Mouse (Mus musculus) heart, postnatal 4 days (tissue): ENCODE results near the gene Gm525. TPM values are rescaled to one million over a fixed set of nuclear protein-coding genes. Genes with fewer than 3 reads are reported as not detected.
"Not testable (repeated sequence)": the region's sequence is repeated elsewhere in the genome, so short reads cannot be mapped to it uniquely, and the experiment has no call there.

Experiments
- DNase-seq: peaks from one replicate; pipeline ENCODE4 v3.0.0; 2021
- total RNA-seq, 2 experiments: library from RNA; stranded (reverse); gene quantifications; 2 replicates each; pipeline ENCODE4 v1.2.3; 2021

Gene Gm525
- total RNA-seq = not detected

DNA sequence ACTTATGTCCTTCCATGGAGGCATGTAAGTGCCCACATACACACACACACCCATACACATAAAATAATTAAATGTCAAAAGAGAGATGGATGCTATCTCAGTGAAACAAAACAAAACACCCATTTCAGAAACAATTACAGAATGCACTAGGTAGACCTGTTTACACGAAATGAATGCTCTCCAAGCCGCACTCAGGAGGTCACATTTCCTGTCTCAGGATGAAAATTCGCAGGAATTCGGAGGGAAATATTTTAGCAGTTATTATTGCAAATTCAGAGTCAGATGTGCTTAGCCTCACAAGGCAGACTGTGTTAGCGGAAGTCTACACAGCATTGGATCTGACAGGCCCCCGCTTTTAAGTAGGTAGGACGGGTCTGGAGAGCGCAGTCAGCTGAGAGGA lies at the start of gene Gm525:
Gm525 (plus strand) TSS at position 301 of the 400 bp plus-strand sequence.
- DNase-seq = no peak

DNA sequence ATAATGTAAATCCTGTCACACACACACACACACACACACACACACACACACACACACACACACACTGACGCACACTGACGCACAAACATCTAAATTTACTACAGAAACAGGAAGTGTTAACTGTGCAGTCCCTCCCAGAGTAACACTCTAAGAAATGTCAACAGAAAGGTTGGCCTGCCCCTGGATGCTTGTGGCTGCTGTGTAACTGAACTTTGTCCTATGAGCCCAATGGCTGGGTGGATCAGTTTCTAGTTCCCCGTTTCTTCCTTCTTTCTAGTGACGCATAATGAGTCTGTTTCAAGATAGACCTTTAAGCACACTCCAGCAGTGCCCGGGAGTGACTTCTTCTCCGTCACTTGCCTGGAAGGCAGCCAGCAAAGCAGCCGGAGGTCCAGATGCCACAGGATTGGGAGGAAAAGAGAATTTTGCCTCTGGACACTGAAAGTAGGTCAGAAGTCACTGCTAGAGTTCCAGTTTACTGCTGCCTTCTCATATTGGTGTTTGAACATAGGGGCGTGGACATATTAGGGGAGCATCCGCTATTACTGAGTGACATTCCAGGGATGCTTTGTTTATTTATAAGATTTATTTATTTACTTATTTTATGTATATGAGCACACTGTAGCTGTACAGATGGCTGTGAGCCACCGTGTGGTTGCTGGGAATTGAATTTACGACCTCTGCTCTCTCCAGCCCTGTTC lies 49.3 kb upstream of the Gm525 start:
- DNase-seq = peak; percentile 88

DNA sequence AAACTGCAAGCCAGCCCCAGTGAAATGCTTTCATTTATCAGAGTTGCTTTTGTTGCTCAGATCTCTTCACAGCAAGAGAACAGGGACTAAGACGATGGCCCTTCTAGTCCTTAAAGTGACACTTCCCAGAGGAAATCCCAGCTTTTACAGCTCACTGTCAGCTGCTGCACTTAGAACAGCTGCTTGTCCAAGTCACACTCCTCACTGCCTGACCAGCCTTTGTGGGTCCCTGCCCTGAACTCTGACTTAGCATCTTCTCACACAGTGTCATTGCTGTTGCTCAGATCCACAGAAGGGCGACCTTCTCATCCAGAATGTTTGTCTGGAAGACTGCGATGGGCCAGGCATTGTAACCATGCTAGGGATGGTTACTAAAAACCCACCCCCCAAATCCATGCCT lies 48.0 kb upstream of the Gm525 start:
- DNase-seq = no peak

DNA sequence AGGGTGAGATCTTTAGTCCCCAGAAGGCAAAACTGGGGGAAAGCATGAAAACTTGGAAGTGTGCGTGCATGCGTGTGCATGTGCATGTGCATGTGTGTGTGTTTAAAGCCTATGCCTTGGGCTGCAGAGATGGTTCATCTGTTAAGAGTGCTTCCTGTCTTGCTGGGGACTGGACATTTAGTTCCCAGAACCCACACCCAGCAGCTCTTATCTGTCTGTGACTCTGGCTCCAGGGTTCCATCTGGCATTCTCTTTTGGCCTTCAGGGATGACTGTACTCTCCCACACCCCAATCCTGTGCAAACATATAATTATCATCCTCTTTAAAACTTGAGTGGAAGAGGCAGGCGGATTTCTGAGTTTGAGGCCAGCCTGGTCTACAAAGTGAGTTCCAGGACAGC lies 47.5 kb upstream of the Gm525 start:
- no peak for DNase-seq

DNA sequence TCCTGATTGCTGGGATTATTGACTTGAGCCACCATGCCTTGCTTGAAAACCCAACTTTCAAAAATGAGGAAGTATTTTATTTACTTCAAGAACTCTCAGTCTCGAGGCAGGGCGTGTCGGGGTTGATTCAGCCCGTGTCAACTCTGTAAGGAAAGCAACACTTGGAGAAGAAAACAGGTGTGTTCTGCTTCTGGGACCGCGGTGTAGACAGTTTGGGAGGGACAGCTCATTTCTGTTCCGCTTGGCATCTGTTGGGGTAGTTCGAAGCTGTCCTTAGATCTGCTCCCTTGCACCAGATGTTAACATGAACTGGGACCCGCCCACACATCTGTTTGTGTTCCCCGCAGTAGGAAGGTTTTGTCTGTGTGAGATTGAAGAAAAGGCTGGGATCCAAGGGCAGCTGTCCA lies 45.7 kb upstream of the Gm525 start:
- peak; percentile 40 for DNase-seq

DNA sequence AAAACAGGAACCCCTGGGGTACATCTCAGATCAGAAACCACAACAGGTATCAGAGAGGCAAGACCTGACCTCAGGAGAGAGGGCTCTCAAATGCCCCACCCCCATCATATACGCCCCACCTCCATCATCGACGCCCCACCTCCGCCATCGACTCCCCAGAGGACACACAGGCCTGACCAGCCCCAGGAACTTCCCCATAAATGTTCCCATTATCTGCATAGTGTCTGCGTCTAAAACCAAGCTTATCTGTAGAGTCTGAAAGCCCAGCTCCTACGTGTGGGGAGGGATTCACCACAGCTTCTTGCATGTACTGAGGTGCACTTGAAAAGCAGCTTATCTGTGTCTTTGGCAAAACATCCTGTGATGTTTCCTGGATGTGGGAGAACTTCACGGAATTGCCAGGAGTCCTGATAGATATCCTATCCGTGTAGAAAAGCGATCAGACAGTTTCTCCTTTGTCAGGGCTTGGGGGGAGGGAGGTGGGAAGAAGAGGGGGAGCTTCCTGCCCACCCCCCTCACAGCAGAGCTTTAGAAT lies 44.7 kb upstream of the Gm525 start:
- peak; percentile 47 for DNase-seq

DNA sequence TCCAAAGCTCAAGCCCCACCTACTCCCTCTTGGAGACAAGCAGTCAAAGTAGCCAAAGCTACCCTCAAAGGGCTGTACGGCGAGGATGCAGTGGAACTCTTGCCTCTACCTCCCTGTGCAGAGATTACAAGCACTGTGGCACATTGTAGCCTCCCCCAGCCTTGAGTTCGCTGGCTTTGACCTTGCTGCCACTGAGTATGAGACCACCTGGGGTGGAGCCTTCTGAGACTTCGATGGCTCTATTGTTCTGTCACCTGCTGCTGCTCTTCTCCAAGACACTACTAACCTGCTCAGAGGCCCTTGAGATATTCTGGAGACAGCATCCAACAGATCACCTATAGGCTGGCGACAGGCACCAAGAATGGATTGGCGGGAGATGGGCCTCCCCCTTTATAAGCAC lies 43.1 kb upstream of the Gm525 start:
- DNase-seq = no peak

DNA sequence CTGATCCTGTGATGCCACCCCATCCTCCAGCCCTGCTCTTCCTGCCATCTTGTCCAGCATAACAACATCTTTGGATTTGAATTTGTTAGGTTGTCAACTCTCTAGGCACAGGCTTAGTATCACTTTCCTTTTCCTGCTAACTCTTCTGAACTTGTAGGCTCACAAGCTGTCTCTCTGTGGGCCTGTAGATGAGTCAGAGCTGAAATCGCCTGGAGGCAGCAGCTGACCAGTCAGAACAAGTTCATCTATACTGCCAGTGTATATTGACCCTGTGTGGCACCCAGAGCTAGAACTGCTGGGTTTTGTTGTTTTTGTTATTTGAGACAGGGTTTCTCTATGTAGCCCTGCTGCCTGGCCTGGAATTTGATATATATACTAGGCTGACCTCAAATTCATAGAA lies 42.5 kb upstream of the Gm525 start:
- no peak for DNase-seq

DNA sequence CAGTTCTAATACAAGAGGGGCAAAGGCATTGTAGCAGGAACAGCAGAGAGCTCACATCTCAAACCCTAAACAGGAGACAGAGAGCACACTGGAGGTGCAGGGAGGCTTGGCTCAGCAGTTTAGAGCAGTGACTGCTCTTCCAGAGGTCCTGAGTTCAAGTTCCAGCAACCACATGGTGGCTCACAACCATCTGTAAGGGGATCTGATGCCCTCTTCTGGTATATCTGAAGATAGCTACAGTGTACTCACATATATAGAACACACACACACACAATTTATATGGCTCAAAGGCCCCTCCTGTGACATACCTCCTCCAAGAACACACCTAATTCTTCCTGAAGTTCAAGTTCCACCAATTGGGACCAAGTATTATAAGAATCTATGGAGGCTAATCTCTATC lies 39.0 kb upstream of the Gm525 start:
- no peak for DNase-seq

DNA sequence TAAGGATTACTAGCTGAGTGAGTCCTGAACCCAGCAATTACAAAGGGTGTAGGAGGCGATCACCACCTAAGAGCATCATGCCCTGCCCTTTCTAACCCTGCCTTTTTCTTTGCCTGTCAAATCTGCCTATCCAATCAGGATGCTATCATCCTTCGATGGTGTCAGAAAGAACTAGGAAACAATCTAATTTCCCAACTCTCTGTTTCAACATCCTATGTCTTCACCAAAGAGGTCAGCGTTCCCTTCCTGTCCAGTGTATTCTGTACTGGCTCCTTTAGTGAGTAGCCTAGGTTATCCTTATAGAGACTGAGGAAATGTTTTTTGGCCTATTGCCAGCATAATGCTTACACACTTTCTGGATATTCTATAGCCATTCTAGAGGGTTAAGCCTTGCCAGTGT lies 38.1 kb upstream of the Gm525 start:
- DNase-seq = no peak

DNA sequence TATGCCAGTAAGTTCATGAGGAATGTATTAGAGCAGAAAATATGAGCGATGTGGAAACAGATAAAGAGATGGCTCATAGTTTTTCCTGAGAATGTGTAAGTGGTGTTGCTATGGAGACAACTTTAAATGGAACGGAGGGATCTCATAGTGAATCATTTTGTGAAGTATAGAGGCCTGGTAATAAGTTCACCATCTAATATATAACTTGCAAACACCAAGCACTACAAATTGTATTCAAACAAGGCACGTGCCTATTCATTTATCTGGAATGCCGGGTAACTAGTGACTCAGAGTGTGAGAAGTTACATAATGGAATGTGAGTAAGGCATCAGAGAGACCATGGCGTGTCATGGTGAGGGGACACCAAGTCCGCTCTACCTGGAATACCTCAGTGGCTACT lies 35.1 kb upstream of the Gm525 start:
- no peak for DNase-seq

DNA sequence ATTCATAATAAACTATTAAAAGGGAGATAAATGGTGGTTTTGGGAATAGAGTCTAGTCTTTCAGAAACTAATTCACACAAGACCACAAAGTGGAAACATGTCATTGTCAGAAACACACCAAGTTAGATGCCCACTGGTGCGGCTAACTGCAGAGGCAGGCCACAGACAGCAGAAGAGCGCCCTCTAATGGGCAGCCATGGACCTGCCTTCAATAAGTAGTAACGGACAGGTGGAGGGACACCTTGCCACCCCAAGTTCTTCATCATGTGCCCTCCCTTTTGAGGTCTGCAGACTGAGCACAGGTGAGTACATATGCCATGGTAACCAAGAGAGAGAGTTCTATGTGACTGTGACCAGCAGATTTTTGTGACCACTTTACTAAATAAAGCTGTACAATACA lies 34.3 kb upstream of the Gm525 start:
- peak; percentile 74 for DNase-seq

DNA sequence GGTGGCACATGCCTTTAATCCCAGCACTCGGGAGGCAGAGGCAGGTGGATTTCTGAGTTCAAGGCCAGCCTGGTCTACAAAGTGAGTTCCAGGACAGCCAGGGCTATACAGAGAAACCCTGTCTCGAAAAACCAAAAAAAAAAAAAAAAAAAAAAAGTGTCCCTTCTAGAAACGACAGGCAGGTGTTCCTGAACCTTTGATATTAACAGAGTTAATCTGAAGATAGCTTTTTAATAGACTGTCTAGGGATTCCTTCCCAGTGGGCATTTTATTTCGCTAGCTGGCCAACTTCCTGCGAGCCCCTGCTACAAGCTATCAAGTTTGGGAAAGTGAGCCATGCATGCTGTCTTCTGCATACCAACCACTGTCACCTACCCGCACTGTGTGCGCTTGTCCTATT lies 32.6 kb upstream of the Gm525 start:
- DNase-seq = not testable (repeated sequence)

DNA sequence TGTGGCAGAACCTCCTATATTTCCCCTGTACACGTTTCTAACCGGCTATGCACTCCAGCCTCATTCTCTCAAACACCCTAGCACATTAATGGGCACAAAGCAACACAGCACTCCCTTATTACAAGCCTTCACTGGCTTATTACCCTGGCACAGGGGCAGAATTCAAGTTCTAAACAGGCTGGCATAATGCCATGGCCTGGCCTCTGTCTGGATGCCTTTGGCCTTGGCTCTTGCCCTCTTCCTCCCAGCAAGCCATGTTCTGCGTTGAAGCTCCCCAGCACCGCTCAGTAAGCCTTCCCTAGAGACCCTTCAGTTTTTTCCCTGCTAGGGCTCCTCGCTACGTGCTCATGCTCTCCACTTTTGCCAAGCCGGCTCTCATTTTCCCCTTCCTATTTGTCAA lies 30.6 kb upstream of the Gm525 start:
- DNase-seq = no peak

DNA sequence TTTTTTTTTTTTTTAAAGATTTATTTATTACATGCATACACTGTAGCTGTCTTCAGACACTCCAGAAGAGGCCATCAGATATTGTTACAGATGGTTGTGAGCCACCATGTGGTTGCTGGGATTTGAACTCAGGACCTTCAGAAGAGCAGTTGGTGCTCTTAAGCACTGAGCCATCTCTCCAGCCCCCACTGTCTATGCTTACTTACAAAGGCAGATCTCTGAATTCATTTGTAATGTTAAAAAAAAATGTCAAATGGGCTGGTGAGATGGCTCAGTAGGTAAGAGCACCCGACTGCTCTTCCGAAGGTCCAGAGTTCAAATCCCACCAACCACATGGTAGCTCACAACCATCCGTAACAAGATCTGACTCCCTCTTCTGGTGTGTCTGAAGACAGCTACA lies 28.1 kb upstream of the Gm525 start:
- not testable (repeated sequence) for DNase-seq

DNA sequence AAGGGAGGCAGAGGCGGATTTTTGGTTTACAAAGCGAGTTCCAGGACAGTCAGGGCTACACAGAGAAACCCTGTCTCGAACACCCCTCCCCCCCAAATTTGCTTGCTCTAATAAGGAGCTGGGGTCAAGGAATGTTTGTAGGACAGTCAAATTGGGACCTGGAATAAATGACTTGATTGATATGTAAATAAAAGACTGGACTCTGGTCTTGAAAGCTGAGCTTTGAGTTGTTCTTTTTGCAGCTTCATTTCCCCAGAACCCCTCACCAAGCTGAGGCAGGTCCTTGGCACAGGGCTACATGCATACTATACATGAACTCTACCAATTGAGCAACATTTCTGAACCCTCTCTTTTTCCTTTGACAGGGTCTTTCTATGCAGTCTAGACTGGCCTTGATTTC lies 27.6 kb upstream of the Gm525 start:
- no peak for DNase-seq

DNA sequence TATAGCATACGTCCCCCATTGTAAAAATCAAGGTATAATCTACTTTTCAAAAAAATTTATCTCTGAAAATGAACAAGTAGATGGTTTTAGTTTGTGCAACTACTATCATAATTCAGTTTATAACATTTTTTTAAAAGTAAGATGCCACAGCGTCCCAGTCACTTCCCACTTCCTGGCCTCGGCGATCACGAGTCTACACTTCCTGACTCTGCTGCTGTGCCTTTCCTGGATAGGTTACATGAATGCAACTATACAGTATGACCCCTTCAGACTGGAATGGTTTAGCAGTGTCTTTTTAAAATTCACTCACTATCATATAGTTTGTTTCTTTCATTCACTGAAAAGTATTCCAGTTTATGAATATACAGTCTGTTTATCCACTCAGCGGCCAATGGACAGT lies 21.9 kb upstream of the Gm525 start:
- no peak for DNase-seq

DNA sequence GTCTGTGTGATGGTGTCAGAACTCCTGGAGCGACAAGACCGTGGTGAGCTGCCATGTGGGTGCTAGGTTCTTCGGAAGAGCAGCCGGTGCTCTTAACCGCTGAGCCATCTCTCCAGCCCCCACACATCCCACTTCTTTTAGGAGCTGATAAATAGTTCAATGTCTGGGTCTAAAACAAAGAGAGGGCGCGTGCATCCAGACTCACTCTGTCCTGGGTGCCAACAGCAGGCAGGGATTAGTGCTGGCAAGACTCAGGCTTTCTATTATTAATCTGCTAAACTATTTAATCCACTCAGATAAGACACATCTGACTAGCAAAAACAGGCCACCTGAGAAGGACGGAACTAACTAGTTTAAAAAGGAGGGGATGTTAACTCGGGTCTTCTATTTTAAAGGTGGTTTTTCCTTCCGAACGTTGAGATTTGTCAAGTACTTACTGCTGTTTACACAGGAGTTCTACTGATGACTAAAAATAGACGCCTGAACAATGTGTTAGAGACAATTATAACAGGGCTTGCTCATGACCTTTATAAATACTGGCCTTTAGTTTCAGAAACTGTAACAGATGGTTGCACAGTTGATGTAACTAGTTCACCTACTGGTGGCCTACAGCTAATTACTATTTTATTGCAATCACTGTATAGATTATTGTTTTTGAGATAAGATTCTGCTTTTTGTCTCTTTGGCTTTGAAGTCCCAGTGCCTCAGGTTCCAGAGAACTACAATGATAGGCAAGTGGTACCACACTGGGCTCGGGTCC lies 17.5 kb upstream of the Gm525 start:
- no peak for DNase-seq

DNA sequence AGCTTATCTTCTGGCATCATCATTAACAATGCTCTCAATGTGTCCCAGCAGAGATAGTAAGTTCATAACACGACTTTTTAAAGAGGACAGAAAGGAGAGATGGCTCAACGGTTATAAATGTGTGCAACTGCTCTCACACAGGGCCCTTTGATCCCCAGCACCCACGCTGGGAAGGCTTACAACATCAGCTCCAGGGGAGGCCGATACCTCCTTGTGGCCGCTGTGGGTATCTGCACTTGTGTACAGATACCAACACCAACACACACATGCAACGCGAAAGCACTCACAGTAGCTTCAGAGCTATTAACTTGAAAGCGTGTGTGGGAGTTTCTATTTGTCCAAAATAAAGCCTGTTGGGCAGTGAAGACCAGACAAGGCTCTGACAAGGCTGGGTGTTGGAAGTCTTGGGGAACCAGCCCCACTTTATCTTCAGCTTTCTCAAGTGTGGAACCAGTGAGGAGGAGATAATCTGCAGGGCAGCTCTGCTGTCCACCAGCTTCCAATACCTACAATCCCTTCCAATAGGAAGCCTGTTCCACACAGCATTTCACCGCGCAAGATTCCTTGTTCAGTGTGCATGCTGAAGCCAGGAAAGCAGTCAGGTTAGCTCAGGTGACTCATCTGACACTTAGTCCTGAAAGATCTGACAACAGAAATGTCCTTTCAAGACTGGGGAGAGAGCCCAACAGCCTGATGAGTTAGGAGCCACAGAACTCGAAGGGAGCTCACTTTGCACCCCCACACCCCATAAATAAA lies 14.9 kb upstream of the Gm525 start:
- peak; percentile 25 for DNase-seq

DNA sequence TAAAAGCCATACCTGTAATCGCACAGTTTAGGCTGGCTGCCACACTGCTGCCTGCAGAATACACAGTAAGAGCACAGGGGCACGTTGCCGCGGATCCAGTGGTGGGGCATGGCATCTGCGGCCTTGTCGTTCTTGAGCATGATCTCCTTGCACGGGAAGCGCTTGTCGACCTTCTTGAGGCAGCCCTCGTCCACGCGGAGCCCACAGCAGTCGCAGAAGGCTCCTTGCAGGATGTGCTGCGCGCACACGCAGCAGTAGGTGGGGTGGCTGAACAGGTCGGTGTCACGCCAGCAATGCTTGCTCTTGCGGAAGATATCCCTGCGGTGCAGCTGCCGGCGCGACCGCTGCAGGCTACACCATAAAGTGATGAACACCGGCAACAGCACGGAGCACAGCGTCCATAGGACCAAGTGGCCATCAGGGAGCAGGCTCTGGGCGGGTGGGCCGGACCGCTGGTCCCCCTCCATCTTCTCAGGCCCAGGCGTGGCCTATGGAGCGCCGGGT lies 13.7 kb upstream of the Gm525 start:
- DNase-seq = no peak

DNA sequence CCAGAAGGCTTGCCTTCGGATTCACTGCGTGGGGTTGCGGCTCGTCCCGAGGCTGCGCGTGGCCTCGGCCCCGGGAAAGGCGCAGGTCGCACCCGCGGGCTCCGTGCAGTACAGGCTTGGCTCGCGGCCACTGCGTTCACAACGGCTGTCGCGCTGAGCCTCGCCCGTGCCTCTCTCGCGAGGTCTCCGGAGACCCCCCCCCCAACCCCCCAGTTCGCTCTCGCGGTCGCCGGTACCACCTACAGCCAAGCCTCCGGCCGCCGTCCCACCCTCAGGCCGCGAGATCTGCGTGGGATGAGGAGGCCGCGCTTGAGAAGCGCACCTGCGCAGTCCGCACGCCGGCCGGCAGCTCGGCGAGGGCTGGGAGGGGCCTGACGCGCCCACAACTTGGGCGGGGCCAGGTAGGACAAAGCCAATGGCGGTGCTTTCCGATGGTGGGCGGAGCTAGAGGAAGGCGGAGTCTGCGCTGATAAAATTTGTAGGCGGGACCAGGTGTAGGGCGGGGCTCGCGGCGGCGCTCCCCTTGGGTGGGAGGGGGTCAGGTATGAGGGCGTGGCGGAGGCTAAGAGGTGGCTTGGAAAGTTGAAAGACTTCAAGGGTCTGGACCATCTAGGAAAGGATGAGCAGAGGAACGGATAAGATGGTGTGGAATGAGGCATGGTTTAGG lies 13.1 kb upstream of the Gm525 start:
- DNase-seq = peak; percentile 93

DNA sequence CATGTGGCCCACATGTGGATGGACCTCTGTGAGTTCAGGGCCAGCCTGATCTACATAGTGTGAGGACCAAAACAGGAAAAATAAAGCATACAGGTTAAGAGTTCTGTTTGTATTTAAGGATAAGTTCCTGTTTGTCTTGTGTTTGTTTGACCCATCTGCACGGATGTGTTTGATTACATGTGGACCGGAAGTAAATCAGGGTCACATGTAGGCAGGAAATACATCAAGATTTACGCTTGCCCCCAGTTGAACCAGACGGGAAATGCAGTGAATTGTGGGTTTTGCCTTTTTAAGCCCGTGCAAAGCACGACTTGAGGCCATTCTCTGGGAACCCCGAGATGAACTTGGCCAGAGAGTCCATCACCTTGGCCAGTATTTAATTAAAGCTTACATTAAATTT lies 12.3 kb upstream of the Gm525 start:
- no peak for DNase-seq

DNA sequence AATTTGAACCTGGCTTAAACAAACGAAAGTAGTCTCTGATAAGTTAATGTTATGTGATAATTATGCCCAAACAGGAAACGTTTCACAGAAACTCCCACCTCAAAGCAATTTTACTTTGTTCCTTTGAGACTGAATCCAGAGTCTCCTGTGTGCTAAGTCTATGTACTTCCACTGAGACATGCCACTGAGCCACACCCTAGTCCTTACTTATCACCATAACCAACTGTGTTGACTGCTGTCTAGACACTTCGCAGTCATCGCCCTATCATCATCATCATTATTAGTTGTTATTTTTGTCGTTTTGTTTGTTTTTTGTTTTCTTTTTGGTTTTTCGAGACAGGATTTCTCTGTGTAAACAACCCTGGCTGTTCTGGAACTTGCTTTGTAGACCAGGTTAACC lies 9.3 kb upstream of the Gm525 start:
- no peak for DNase-seq
